Mouse (Mus musculus) right cerebral cortex, postnatal 10 days (tissue): ENCODE measurements around the gene Omt2a.
"Not testable (repeated sequence)": the region's sequence is repeated elsewhere in the genome, so short reads cannot be mapped to it uniquely, and the experiment has no call there.

Source experiments
- DNase-seq, 2 experiments: peaks; one replicate each; pipeline ENCODE4 v3.0.0; 2021; ENCODE audit warnings: low spot score in 2 of 2

The Omt2a gene

GRCm38 (mm10) chr9:78298232-78298631 is 16.4 kb downstream of the Omt2a start:
- no peak for DNase-seq

GRCm38 (mm10) chr9:78296089-78296488 is 18.5 kb downstream of the Omt2a start:
- peak; percentile 21 to 31 for DNase-seq

GRCm38 (mm10) chr9:78294781-78295180 is 19.8 kb downstream of the Omt2a start:
- DNase-seq: not testable (repeated sequence)

- not testable (repeated sequence) for DNase-seq
Measured at GRCm38 (mm10) chr9:78293683-78294082, 20.9 kb downstream of the Omt2a start.

- DNase-seq: not testable (repeated sequence)
Measured at GRCm38 (mm10) chr9:78292462-78292861, 22.1 kb downstream of the Omt2a start.

GRCm38 (mm10) chr9:78289723-78290122 is 24.9 kb downstream of the Omt2a start, which contains the start of gene Gm10639:
Gene Gm10639 (plus strand): TSS chr9:78289923.
- DNase-seq: not testable (repeated sequence)

- not testable (repeated sequence) for DNase-seq
Measured at GRCm38 (mm10) chr9:78289063-78289462, 25.5 kb downstream of the Omt2a start.

GRCm38 (mm10) chr9:78282002-78282711 is 32.4 kb downstream of the Omt2a start:
- DNase-seq: not testable (repeated sequence)

GRCm38 (mm10) chr9:78270945-78271344 is 43.7 kb downstream of the Omt2a start:
- not testable (repeated sequence) for DNase-seq
